Mouse (Mus musculus) cortical plate, adult 2 months (tissue): ENCODE data around the gene Papss2.

Experiments
- CTCF ChIP-seq: fragments of 200-500 bp; IDR thresholded peaks from 2 replicates; pipeline ENCODE4 v1.5.1; 2011; ENCODE audit warnings: mild to moderate bottlenecking, control low read depth, low read length; ENCODE audit not compliant: insufficient read depth; ENCODE audit errors: extremely low read depth
- POLR2A ChIP-seq: fragments of 200-500 bp; IDR thresholded peaks from 2 replicates; pipeline ENCODE4 v1.6.1; 2011; ENCODE audit warnings: mild to moderate bottlenecking, low read length, control low read depth; ENCODE audit not compliant: insufficient read depth; ENCODE audit errors: extremely low read depth

- TF ChIP-seq CTCF: no peak
- TF ChIP-seq POLR2A: no peak
Observed at GRCm38 (mm10) chr19:32626768-32627331, 31.3 kb downstream of the Papss2 start.
